Mouse (Mus musculus): Measurements from ENCODE around the gene Gm19402.
"Not testable (repeated sequence)": the region's sequence is repeated elsewhere in the genome, so short reads cannot be mapped to it uniquely, and the experiment has no call there.

GRCm38 (mm10) chr10:77720299-77720698 lies 29.7 kb upstream of the Gm19402 start, which contains the start of gene Krtap12-1:
- not testable (repeated sequence) for TF ChIP-seq SMC3 (IDR thresholded peaks at IDR 0.05; ENCODE audit: low read depth, low read length); CTCF (IDR thresholded peaks at IDR 0.05 in 2 of 3, conservative IDR thresholded peaks at IDR 0.05 in 1 of 3; ENCODE audit: control insufficient read depth in 1 of 3, insufficient read depth in 1 of 3, low read depth in 2 of 3, low read length in 3 of 3, poor library complexity in 1 of 3, severe bottlenecking in 1 of 3); MAX (IDR thresholded peaks at IDR 0.05; ENCODE audit: low read length); POLR2A (IDR thresholded peaks at IDR 0.05; ENCODE audit: control insufficient read depth in 1 of 2, insufficient read depth in 1 of 2, low read depth in 1 of 2, low read length in 2 of 2, poor library complexity in 1 of 2); HCFC1 (IDR thresholded peaks at IDR 0.05; ENCODE audit: low read depth, low read length); USF2 (IDR thresholded peaks at IDR 0.05; ENCODE audit: borderline replicate concordance in 1 of 2, insufficient read depth in 1 of 2, low read depth in 1 of 2, low read length in 2 of 2); ZKSCAN1 (IDR thresholded peaks at IDR 0.05; ENCODE audit: low read depth, low read length); CHD2 (IDR thresholded peaks at IDR 0.05; ENCODE audit: low read length); MYB (IDR thresholded peaks at IDR 0.05; ENCODE audit: low read depth, low read length); GABPA (IDR thresholded peaks at IDR 0.05; ENCODE audit: low read depth, low read length); CHD1 (IDR thresholded peaks at IDR 0.05; ENCODE audit: low read depth, low read length); MAZ (IDR thresholded peaks at IDR 0.05; ENCODE audit: low read depth, low read length)

Data from MEL (cell line).